Mouse (Mus musculus) lung, embryonic 14.5 days (tissue): Measurements from ENCODE around the gene Gm28042. TPM values are rescaled to one million over a fixed set of nuclear protein-coding genes. Genes with fewer than 3 reads are reported as not detected.

Experiments
- ATAC-seq: fragments of 200-750 bp; cut with Nextera tagmentation; 2 replicates; pipeline ENCODE4 v1.8.0; 2017; ENCODE audit warnings: mild to moderate bottlenecking, moderate TSS enrichment, moderate library complexity; ENCODE audit not compliant: insufficient read depth
- DNase-seq: peaks from one replicate; pipeline ENCODE4 v3.0.0-alpha.2; 2015
- H3K27ac ChIP-seq: fragments of 300-500 bp; sonication (generic); 2 replicates; pipeline ENCODE4 v1.5.1; 2014; ENCODE audit warnings: low read depth, mild to moderate bottlenecking, moderate library complexity
- H3K27me3 ChIP-seq: fragments of 300-500 bp; sonication (generic); 2 replicates; pipeline ENCODE4 v1.6.1; 2014; ENCODE audit warnings: low read length, control low read depth; ENCODE audit not compliant: insufficient read depth
- H3K36me3 ChIP-seq: fragments of 300-500 bp; sonication (generic); 2 replicates; pipeline ENCODE4 v1.6.1; 2014; ENCODE audit warnings: control low read depth; ENCODE audit not compliant: insufficient read depth
- H3K4me1 ChIP-seq: fragments of 300-500 bp; sonication (generic); 2 replicates; pipeline ENCODE4 v1.6.1; 2014; ENCODE audit warnings: antibody characterized with exemption, control low read depth; ENCODE audit not compliant: insufficient read depth
- H3K4me2 ChIP-seq: fragments of 300-500 bp; sonication (generic); 2 replicates; pipeline ENCODE4 v1.6.1; 2014; ENCODE audit warnings: mild to moderate bottlenecking
- H3K4me3 ChIP-seq: fragments of 300-500 bp; sonication (generic); 2 replicates; pipeline ENCODE4 v1.5.1; 2014; ENCODE audit warnings: low read depth, low read length
- H3K9ac ChIP-seq: fragments of 300-500 bp; sonication (generic); 2 replicates; pipeline ENCODE4 v1.6.1; 2014
- H3K9me3 ChIP-seq: fragments of 300-500 bp; sonication (generic); 2 replicates; pipeline ENCODE4 v1.6.1; 2016; ENCODE audit warnings: low read depth, low read length, control low read depth
- CTCF ChIP-seq: IDR thresholded peaks from 2 replicates; pipeline ENCODE4 v1.5.1; 2016; ENCODE audit warnings: antibody characterized with exemption, low read depth
- whole genome bisulfite sequencing: fragments of 180-500 bp; shearing (Covaris S2); extraction: QIAGEN DNeasy Blood & Tissue Kit; methylation state at CpG from one replicate; pipeline ENCODE4 v1.1.7; 2014; 5-methylcytosine and 5-hydroxymethylcytosine counted together
- microRNA-seq: library from miRNA; unstranded; fragments of <30 nt; microRNA quantifications from one replicate; pipeline ENCODE4, GENCODE M21; 2016; ENCODE audit warnings: borderline number of aligned reads
- polyA plus RNA-seq: library from polyadenylated mRNA; unstranded; fragments of >200 nt; fragmentation: Nextera tagmentation; extraction: Ambion mirVana; gene quantifications from 2 replicates; pipeline ENCODE4 v1.2.1, GENCODE M21; 2014

Gene Gm28042
- polyA plus RNA-seq, 1 experiment from 2014 or later, result 3.3 TPM

GRCm38 (mm10) chr2:120087897-120088296 is 60.6 kb downstream of the Gm28042 start:
- 96% methylated on average over 2 of the region's 2 CpGs for WGBS
- TF ChIP-seq CTCF, result no peak
- no peak for ATAC-seq
- Histone ChIP-seq H3K9ac (no peak overlapping the region), H3K4me1 (no peaks in the 10 kb centered on the region), H3K4me2 (no peak overlapping the region), H3K4me3 (no peak overlapping the region), H3K9me3 (no peaks in the 10 kb centered on the region), H3K36me3 (0 out of 2 replicates have a peak, but pooled peaks cover 5% of the 10 kb centered on the region), H3K27ac (no peak overlapping the region), H3K27me3 (no peaks in the 10 kb centered on the region)
- DNase-seq, result no peak

GRCm38 (mm10) chr2:120090979-120091378 is 63.7 kb downstream of the Gm28042 start:
- Histone ChIP-seq H3K4me1 (0 out of 2 replicates have a peak, but pooled peaks cover 6% of the 10 kb centered on the region), H3K9ac (no peak overlapping the region), H3K4me2 (no peak overlapping the region), H3K4me3 (no peak overlapping the region), H3K36me3 (peaks cover 9% of the 10 kb centered on the region; the same call in 1 of the 2 replicates), H3K9me3 (no peaks in the 10 kb centered on the region), H3K27me3 (no peaks in the 10 kb centered on the region), H3K27ac (no peak overlapping the region)
- 64% methylated on average over 17 of the region's 17 CpGs for WGBS
- no peak for TF ChIP-seq CTCF
- ATAC-seq, result no peak
- DNase-seq, result no peak

Small RNA genes within 50 kb of the gene (microRNA-seq; reads per million reads assigned to microRNA genes)
- not detected for gene Mir7665

Other genes starting within 250 kb of the Gm28042 start
- 30.7 and 34.2 TPM in 2 replicates for gene Rpap1, start 240.0 kb upstream of the Gm28042 start, polyA plus RNA-seq
- 19.0 and 21.9 TPM in 2 replicates for gene Tyro3, start 229.8 kb upstream of the Gm28042 start, polyA plus RNA-seq
- 36.6 and 38.6 TPM in 2 replicates for gene Mga, start 130.3 kb upstream of the Gm28042 start, polyA plus RNA-seq
- gene Mapkbp1, start 54.8 kb upstream of the Gm28042 start, polyA plus RNA-seq, result 3.4 and 4.0 TPM in 2 replicates
- 19.9 and 21.8 TPM in 2 replicates for gene Jmjd7, start within 50 bp of the Gm28042 start, polyA plus RNA-seq
- 1.2 and 1.5 TPM in 2 replicates for gene Pla2g4b, start 5.9 kb downstream of the Gm28042 start, polyA plus RNA-seq
- gene Ehd4, start 127.1 kb downstream of the Gm28042 start, polyA plus RNA-seq, result 60.7 and 62.9 TPM in 2 replicates
- gene Pla2g4e, start 217.8 kb downstream of the Gm28042 start, polyA plus RNA-seq, result 0.11 TPM in 1 of 2 replicates, not detected in the other